ENCODE assay signal across 8 mouse cellular contexts in genomic region chr4:156108606-156109546, GRCm38 (mm10). TPM values are rescaled to one million over a fixed set of nuclear protein-coding genes. Genes with fewer than 3 reads are reported as not detected.
A peak's percentile ranks its signal among the peaks of the same experiment; 100 is the strongest.
DNase-seq lines count a peak whose midpoint lies in the region; ATAC-seq and TF ChIP-seq lines count a peak whose summit lies in the region.

No protein-coding gene starts in this region.

- no peaks in the 10 kb centered on the region for H3K9me3 ChIP-seq in forebrain, embryonic 16.5 days (ENCODE audit: control insufficient read depth, low read length)
- no peaks in the 10 kb centered on the region for H3K9me3 ChIP-seq in hindbrain, embryonic 16.5 days (ENCODE audit: control insufficient read depth, low read length)
- H3K9me3 ChIP-seq in midbrain, embryonic 16.5 days (replicated peaks; ENCODE audit: control insufficient read depth, low read length, poor library complexity, severe bottlenecking), result no peaks in the 10 kb centered on the region

- no peak for TF ChIP-seq POLR2A in testis, adult 2 months (IDR thresholded peaks at IDR 0.05; ENCODE audit: control insufficient read depth, low read depth, low read length)

- ATAC-seq in forebrain, embryonic 16.5 days, result no peak
- no peak for ATAC-seq in hindbrain, embryonic 16.5 days
- ATAC-seq in midbrain, embryonic 16.5 days, result peak; percentile 32; the same call in 1 of the 2 replicates

- peaks cover 9% of the 10 kb centered on the region for H3K4me1 ChIP-seq in forebrain, embryonic 16.5 days (replicated peaks; ENCODE audit: control insufficient read depth, insufficient read depth, low read length)
- H3K4me1 ChIP-seq in hindbrain, embryonic 16.5 days (ENCODE audit: control insufficient read depth, insufficient read depth, low read depth, low read length), result peaks cover 6% of the 10 kb centered on the region
- peaks cover 10% of the 10 kb centered on the region for H3K4me1 ChIP-seq in midbrain, embryonic 16.5 days (ENCODE audit: control insufficient read depth, insufficient read depth, low read length)
- peaks cover 2% of the 10 kb centered on the region for H3K4me1 ChIP-seq in testis, adult 2 months (ENCODE audit: control insufficient read depth, insufficient read depth, low read length)

- TF ChIP-seq CTCF in testis, adult 2 months (IDR thresholded peaks at IDR 0.05; ENCODE audit: control insufficient read depth, insufficient read depth, insufficient replicate concordance, low read depth, low read length), result no peak

- H3K27me3 ChIP-seq in forebrain, embryonic 16.5 days (replicated peaks; ENCODE audit: control insufficient read depth, insufficient read depth, low read length), result no peaks in the 10 kb centered on the region
- H3K27me3 ChIP-seq in hindbrain, embryonic 16.5 days (replicated peaks; ENCODE audit: control insufficient read depth, insufficient read depth, low read length), result no peaks in the 10 kb centered on the region
- H3K27me3 ChIP-seq in midbrain, embryonic 16.5 days (ENCODE audit: control insufficient read depth, insufficient read depth, low read depth, low read length), result no peaks in the 10 kb centered on the region
- H3K27me3 ChIP-seq in testis, adult 2 months (ENCODE audit: control insufficient read depth, insufficient read depth, low read length), result no peaks in the 10 kb centered on the region

- peak overlapping the region; percentile 64 for H3K9ac ChIP-seq in forebrain, embryonic 16.5 days (replicated peaks; ENCODE audit: low read depth, low read length)
- H3K9ac ChIP-seq in hindbrain, embryonic 16.5 days (ENCODE audit: low read depth, low read length), result peak overlapping the region; percentile 72
- H3K9ac ChIP-seq in midbrain, embryonic 16.5 days (ENCODE audit: low read depth, low read length), result peak overlapping the region; percentile 74

- DNase-seq in right cerebral cortex, adult 18-20 months, result peak; percentile 20
- no peak for DNase-seq in right cerebral cortex, postnatal 25 days
- peak; percentile 34 for DNase-seq in cerebellum, adult 8-10 months
- peak; percentile 75 for DNase-seq in liver

- no peaks in the 10 kb centered on the region for H3K36me3 ChIP-seq in forebrain, embryonic 16.5 days (ENCODE audit: control insufficient read depth, insufficient read depth)
- H3K36me3 ChIP-seq in hindbrain, embryonic 16.5 days (ENCODE audit: control insufficient read depth, insufficient read depth, low read length), result no peaks in the 10 kb centered on the region
- H3K36me3 ChIP-seq in midbrain, embryonic 16.5 days (ENCODE audit: control insufficient read depth, insufficient read depth, low read length), result no peaks in the 10 kb centered on the region
- H3K36me3 ChIP-seq in testis, adult 2 months (ENCODE audit: control insufficient read depth, insufficient read depth, low read length), result no peaks in the 10 kb centered on the region

- WGBS in forebrain, embryonic 16.5 days, result 34% methylated on average over 13 of the region's 13 CpGs
- WGBS in hindbrain, embryonic 16.5 days, result 33% methylated on average over 13 of the region's 13 CpGs
- WGBS in midbrain, embryonic 16.5 days, result 32% methylated on average over 13 of the region's 13 CpGs

- H3K4me2 ChIP-seq in forebrain, embryonic 16.5 days (ENCODE audit: low read length), result peak overlapping the region; percentile 84
- H3K4me2 ChIP-seq in hindbrain, embryonic 16.5 days (ENCODE audit: low read length), result peak overlapping the region; percentile 90
- H3K4me2 ChIP-seq in midbrain, embryonic 16.5 days (ENCODE audit: low read length), result peak overlapping the region; percentile 69

- peak overlapping the region; percentile 76 for H3K27ac ChIP-seq in forebrain, embryonic 16.5 days (ENCODE audit: low read length)
- H3K27ac ChIP-seq in hindbrain, embryonic 16.5 days (ENCODE audit: low read depth, low read length), result peak overlapping the region; percentile 89
- peak overlapping the region; percentile 82 for H3K27ac ChIP-seq in midbrain, embryonic 16.5 days (ENCODE audit: low read length)
- H3K27ac ChIP-seq in testis, adult 2 months (ENCODE audit: control insufficient read depth, insufficient read depth, low read depth, low read length), result peak overlapping the region; percentile 76

- peak overlapping the region; percentile 56 for H3K4me3 ChIP-seq in forebrain, embryonic 16.5 days (replicated peaks; ENCODE audit: low read length)
- H3K4me3 ChIP-seq in hindbrain, embryonic 16.5 days (ENCODE audit: low read length), result peak overlapping the region; percentile 79
- H3K4me3 ChIP-seq in midbrain, embryonic 16.5 days (ENCODE audit: low read depth, low read length), result peak overlapping the region; percentile 66
- H3K4me3 ChIP-seq in testis, adult 2 months (ENCODE audit: control insufficient read depth, low read depth, low read length), result peak overlapping the region; percentile 94

RNA-seq across cellular contexts. Expression of gene 9430015G10Rik, which starts 0.9 kb away (rescaled TPM):
- polyA plus RNA-seq in forebrain, embryonic 16.5 days (2015; fragmentation: Nextera tagmentation; extraction: Ambion mirVana), result 43.2 and 45.8 TPM in 2 replicates
- 28.0 and 31.3 TPM in 2 replicates for polyA plus RNA-seq in hindbrain, embryonic 16.5 days (2015; fragmentation: Nextera tagmentation; extraction: Ambion mirVana)
- 34.3 and 38.6 TPM in 2 replicates for polyA plus RNA-seq in midbrain, embryonic 16.5 days (2015; fragmentation: Nextera tagmentation; extraction: Ambion mirVana)
- polyA plus RNA-seq in testis, adult 2 months (2012; rRNA removed), result 104 and 121 TPM in 2 replicates

RNA-seq across cellular contexts. Expression of gene Rnf223, which starts 21.4 kb away (rescaled TPM):
- polyA plus RNA-seq in forebrain, embryonic 16.5 days (2015; fragmentation: Nextera tagmentation; extraction: Ambion mirVana), result 0.42 and 0.73 TPM in 2 replicates
- polyA plus RNA-seq in hindbrain, embryonic 16.5 days (2015; fragmentation: Nextera tagmentation; extraction: Ambion mirVana), result 0.40 and 0.52 TPM in 2 replicates
- 0.54 and 0.75 TPM in 2 replicates for polyA plus RNA-seq in midbrain, embryonic 16.5 days (2015; fragmentation: Nextera tagmentation; extraction: Ambion mirVana)
- 0.72 and 0.85 TPM in 2 replicates for polyA plus RNA-seq in testis, adult 2 months (2012; rRNA removed)

RNA-seq across cellular contexts. Expression of gene Ttll10, which starts 49.7 kb away (rescaled TPM):
- polyA plus RNA-seq in forebrain, embryonic 16.5 days (2015; fragmentation: Nextera tagmentation; extraction: Ambion mirVana), result not detected in 2 replicates
- not detected in 2 replicates for polyA plus RNA-seq in hindbrain, embryonic 16.5 days (2015; fragmentation: Nextera tagmentation; extraction: Ambion mirVana)
- not detected in 2 replicates for polyA plus RNA-seq in midbrain, embryonic 16.5 days (2015; fragmentation: Nextera tagmentation; extraction: Ambion mirVana)
- 641 and 673 TPM in 2 replicates for polyA plus RNA-seq in testis, adult 2 months (2012; rRNA removed)

Comparison
In these comparisons a context has a peak if more than half of its experiments do, and no peak if none do; other contexts are left out.
1. RNA of gene Ttll10, which starts 49.7 kb away (polyA plus RNA-seq): 641 to 673 TPM in testis, adult 2 months; not detected in midbrain, embryonic 16.5 days, not detected in forebrain, embryonic 16.5 days and not detected in hindbrain, embryonic 16.5 days; every median in the first group is over 100 times any median in the second.
2. Peak in every context shown above with its lines, with median percentiles within 50 percentile points of each other: H3K27ac ChIP-seq, H3K4me2 ChIP-seq, H3K4me3 ChIP-seq and H3K9ac ChIP-seq.